Mouse (Mus musculus) forebrain, embryonic 11.5 days (tissue): ENCODE results near the gene Mrpl21. TPM values are rescaled to one million over a fixed set of nuclear protein-coding genes. Genes with fewer than 3 reads are reported as not detected.

ENCODE experiments used
- ATAC-seq: fragments of 200-750 bp; cut with Nextera tagmentation; replicated peaks from 2 replicates; pipeline ENCODE4 v1.8.0; 2017; ENCODE audit warnings: moderate TSS enrichment; ENCODE audit not compliant: low FRiP score
- DNase-seq: peaks from one replicate; pipeline ENCODE4 v3.0.0-alpha.2; 2017; ENCODE audit warnings: low spot score
- H3K27ac ChIP-seq: fragments of 300-500 bp; sonication (generic); 2 replicates; pipeline ENCODE4 v1.5.1; 2014; ENCODE audit warnings: low read depth, low read length
- H3K27me3 ChIP-seq: fragments of 300-500 bp; sonication (generic); 2 replicates; pipeline ENCODE4 v1.6.1; 2014; ENCODE audit warnings: mild to moderate bottlenecking, low read length, mixed read lengths; ENCODE audit not compliant: control insufficient read depth, insufficient read depth
- H3K36me3 ChIP-seq: fragments of 300-500 bp; sonication (generic); 2 replicates; pipeline ENCODE4 v1.6.1; 2014; ENCODE audit warnings: mild to moderate bottlenecking, low read length, moderate library complexity, mixed read lengths; ENCODE audit not compliant: control insufficient read depth, insufficient read depth
- H3K4me1 ChIP-seq: fragments of 300-500 bp; sonication (generic); replicated peaks from 2 replicates; pipeline ENCODE4 v1.6.1; 2014; ENCODE audit warnings: low read length, mixed read lengths; ENCODE audit not compliant: control insufficient read depth, insufficient read depth
- H3K4me2 ChIP-seq: fragments of 300-500 bp; sonication (generic); 2 replicates; pipeline ENCODE4 v1.6.1; 2014; ENCODE audit warnings: low read depth, mild to moderate bottlenecking, low read length, moderate library complexity, mixed read lengths; ENCODE audit not compliant: severe bottlenecking
- H3K4me3 ChIP-seq: fragments of 300-500 bp; sonication (generic); 2 replicates; pipeline ENCODE4 v1.5.1; 2014; ENCODE audit warnings: low read depth, low read length
- H3K9ac ChIP-seq: fragments of 300-500 bp; sonication (generic); 2 replicates; pipeline ENCODE4 v1.6.1; 2014; ENCODE audit warnings: low read length
- H3K9me3 ChIP-seq: fragments of 300-500 bp; sonication (generic); 2 replicates; pipeline ENCODE4 v1.6.1; 2016; ENCODE audit warnings: low read length, mixed read lengths; ENCODE audit not compliant: control insufficient read depth
- WGBS: fragments of 180-500 bp; shearing (Covaris S2); extraction: QIAGEN DNeasy Blood & Tissue Kit; methylation state at CpG from one replicate; pipeline ENCODE4 v1.1.7; 2014; 5-methylcytosine and 5-hydroxymethylcytosine counted together
- polyA plus RNA-seq: library from polyadenylated mRNA; unstranded; fragments of >200 nt; fragmentation: Nextera tagmentation; extraction: Ambion mirVana; gene quantifications from 2 replicates; pipeline ENCODE4 v1.2.1, GENCODE M21; 2014

Mrpl21 gene
- polyA plus RNA-seq, 1 experiment from 2014 or later: 122 TPM

GRCm38 (mm10) chr19:3324931-3325711, 42.4 kb downstream of the Mrpl21 start:
- H3K27ac ChIP-seq: peak overlapping the region; percentile 80
- H3K4me3 ChIP-seq: peak overlapping the region; percentile 49
- WGBS: under 1% methylated on average over 59 of the region's 59 CpGs
- no peaks in the 10 kb centered on the region; the same call in 1 of the 2 replicates for H3K9me3 ChIP-seq
- ATAC-seq (peak; percentile 79), DNase-seq (peak; percentile 95)
- peaks cover 23% of the 10 kb centered on the region for H3K27me3 ChIP-seq
- H3K4me1 ChIP-seq: peaks cover 20% of the 10 kb centered on the region; the same call in 1 of the 2 replicates
- no peaks in the 10 kb centered on the region for H3K36me3 ChIP-seq
- peak overlapping the region; percentile 61 for H3K9ac ChIP-seq
- H3K4me2 ChIP-seq: peak overlapping the region; percentile 88

GRCm38 (mm10) chr19:3325771-3326478, 43.2 kb downstream of the Mrpl21 start:
- H3K9me3 ChIP-seq: no peaks in the 10 kb centered on the region
- no peak for ATAC-seq
- H3K4me2 ChIP-seq: peak overlapping the region; percentile 88
- H3K4me1 ChIP-seq: peaks cover 20% of the 10 kb centered on the region; the same call in 1 of the 2 replicates
- 24% methylated on average over 15 of the region's 15 CpGs for WGBS
- H3K27me3 ChIP-seq: peaks cover 23% of the 10 kb centered on the region
- H3K9ac ChIP-seq: peak overlapping the region; percentile 32; the same call in 1 of the 2 replicates
- H3K36me3 ChIP-seq: no peaks in the 10 kb centered on the region
- H3K4me3 ChIP-seq: peak overlapping the region; percentile 49
- H3K27ac ChIP-seq: peak overlapping the region; percentile 80
- DNase-seq: no peak

- Histone ChIP-seq H3K4me2 (no peak overlapping the region), H3K9ac (no peak overlapping the region), H3K9me3 (no peaks in the 10 kb centered on the region), H3K4me3 (no peak overlapping the region), H3K27me3 (peaks cover 19% of the 10 kb centered on the region), H3K36me3 (no peaks in the 10 kb centered on the region), H3K27ac (no peak overlapping the region), H3K4me1 (peaks cover 20% of the 10 kb centered on the region; the same call in 1 of the 2 replicates)
- DNase-seq: no peak
- ATAC-seq: no peak
- 82% methylated on average over 12 of the region's 12 CpGs for whole genome bisulfite sequencing
These were observed 43.9 kb downstream of the Mrpl21 start for GRCm38 (mm10) chr19:3326479-3327047.

GRCm38 (mm10) chr19:3333247-3333646, 50.5 kb downstream of the Mrpl21 start:
- no peak for ATAC-seq
- DNase-seq: no peak
- Histone ChIP-seq H3K27ac (no peak overlapping the region), H3K4me3 (no peak overlapping the region), H3K9me3 (no peaks in the 10 kb centered on the region), H3K27me3 (no peaks in the 10 kb centered on the region), H3K4me2 (no peak overlapping the region), H3K4me1 (peaks cover 4% of the 10 kb centered on the region; the same call in 1 of the 2 replicates), H3K9ac (no peak overlapping the region), H3K36me3 (no peaks in the 10 kb centered on the region)
- 81% methylated on average over 6 of the region's 6 CpGs for WGBS

GRCm38 (mm10) chr19:3333694-3334515, 51.2 kb downstream of the Mrpl21 start:
- DNase-seq (no peak), ATAC-seq (no peak)
- 59% methylated on average over 17 of the region's 17 CpGs for WGBS
- H3K27me3 ChIP-seq: no peaks in the 10 kb centered on the region
- H3K4me3 ChIP-seq: no peak overlapping the region
- H3K9me3 ChIP-seq: no peaks in the 10 kb centered on the region
- H3K4me1 ChIP-seq: peaks cover 4% of the 10 kb centered on the region; the same call in 1 of the 2 replicates
- no peak overlapping the region for H3K4me2 ChIP-seq
- H3K27ac ChIP-seq: no peak overlapping the region
- H3K36me3 ChIP-seq: no peaks in the 10 kb centered on the region
- no peak overlapping the region for H3K9ac ChIP-seq

- H3K9me3 ChIP-seq: no peaks in the 10 kb centered on the region
- DNase-seq (no peak), ATAC-seq (no peak)
- no peak overlapping the region for H3K9ac ChIP-seq
- H3K27ac ChIP-seq: no peak overlapping the region
- no peaks in the 10 kb centered on the region for H3K36me3 ChIP-seq
- 86% methylated on average over 4 of the region's 4 CpGs for WGBS
- H3K27me3 ChIP-seq: no peaks in the 10 kb centered on the region
- H3K4me3 ChIP-seq: no peak overlapping the region
- H3K4me2 ChIP-seq: no peak overlapping the region
- H3K4me1 ChIP-seq: peaks cover 4% of the 10 kb centered on the region; the same call in 1 of the 2 replicates
These were observed 51.8 kb downstream of the Mrpl21 start for GRCm38 (mm10) chr19:3334550-3334949.

- Histone ChIP-seq H3K4me2 (no peak overlapping the region), H3K27ac (no peak overlapping the region), H3K4me3 (no peak overlapping the region), H3K27me3 (no peaks in the 10 kb centered on the region), H3K9me3 (no peaks in the 10 kb centered on the region), H3K36me3 (no peaks in the 10 kb centered on the region), H3K9ac (no peak overlapping the region), H3K4me1 (peaks cover 4% of the 10 kb centered on the region; the same call in 1 of the 2 replicates)
- DNase-seq (no peak), ATAC-seq (no peak)
- 77% methylated on average over 1 of the region's 1 CpGs for WGBS
These were observed 53.2 kb downstream of the Mrpl21 start for GRCm38 (mm10) chr19:3335917-3336316.
